Mouse (Mus musculus): ENCODE results near the gene Mroh2b. TPM values are rescaled to one million over a fixed set of nuclear protein-coding genes. Genes with fewer than 3 reads are reported as not detected.

The Mroh2b gene
- polyA plus RNA-seq (2014; fragmentation: Nextera tagmentation; extraction: Ambion mirVana), result not detected in 2 replicates

GRCm38 (mm10) chr15:4898437-4898836 lies at the start of gene Mroh2b:
TSS of gene Mroh2b (plus strand) at chr15:4898737.
- H3K27ac ChIP-seq (ENCODE audit: low read depth, low read length), result no peak within 1 kb of the TSS
- DNase-seq (ENCODE audit: low spot score) (no peak), ATAC-seq (replicated peaks; ENCODE audit: low FRiP score) (no peak)
- H3K4me1 ChIP-seq (replicated peaks; ENCODE audit: control insufficient read depth, insufficient read depth, low read length), result no peaks in the 10 kb centered on the region
- H3K9me3 ChIP-seq (ENCODE audit: control insufficient read depth, low read length), result no peaks in the 10 kb centered on the region
- H3K4me3 ChIP-seq (ENCODE audit: low read depth, low read length), result no peak within 1 kb of the TSS
- H3K36me3 ChIP-seq (ENCODE audit: control insufficient read depth, insufficient read depth, low read length), result no peaks in the 10 kb centered on the region
- 96% methylated on average over 1 of the region's 1 CpGs for WGBS
- H3K9ac ChIP-seq (ENCODE audit: low read depth, low read length), result no peak within 1 kb of the TSS
- no peaks in the 10 kb centered on the region for H3K27me3 ChIP-seq (replicated peaks; ENCODE audit: control insufficient read depth, insufficient read depth, low read length)
- H3K4me2 ChIP-seq, result no peak within 1 kb of the TSS

DNA sequence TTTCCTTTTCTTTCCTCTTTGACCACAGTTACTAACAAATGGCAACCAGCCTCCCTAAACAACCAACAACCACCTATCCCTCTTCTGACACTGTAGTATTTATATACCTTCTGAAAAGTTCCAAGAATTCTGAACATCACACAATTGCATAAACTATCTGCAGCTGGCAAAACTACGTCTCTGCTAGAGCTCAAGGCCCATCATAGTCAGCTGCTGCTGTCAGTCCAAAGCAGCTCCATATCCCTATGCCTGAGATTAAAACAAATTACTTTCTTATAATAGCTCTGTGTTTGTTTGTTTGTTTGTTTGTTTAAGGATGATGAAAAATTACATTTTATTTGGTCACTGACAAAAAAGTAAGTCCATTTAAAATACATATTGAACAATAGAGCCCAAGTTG lies 48.5 kb upstream of the Mroh2b start:
- no peaks in the 10 kb centered on the region for H3K9me3 ChIP-seq (ENCODE audit: control insufficient read depth, low read length)
- H3K4me3 ChIP-seq (ENCODE audit: low read depth, low read length), result no peak overlapping the region
- H3K36me3 ChIP-seq (ENCODE audit: control insufficient read depth, insufficient read depth, low read length), result no peaks in the 10 kb centered on the region
- no peaks in the 10 kb centered on the region for H3K4me1 ChIP-seq (replicated peaks; ENCODE audit: control insufficient read depth, insufficient read depth, low read length)
- no peaks in the 10 kb centered on the region for H3K27me3 ChIP-seq (replicated peaks; ENCODE audit: control insufficient read depth, insufficient read depth, low read length)
- WGBS, result 75% methylated on average over 1 of the region's 1 CpGs
- no peak overlapping the region for H3K27ac ChIP-seq (ENCODE audit: low read depth, low read length)
- no peak overlapping the region for H3K4me2 ChIP-seq
- ATAC-seq (replicated peaks; ENCODE audit: low FRiP score), result no peak
- H3K9ac ChIP-seq (ENCODE audit: low read depth, low read length), result no peak overlapping the region
- no peak for DNase-seq (ENCODE audit: low spot score)

DNA sequence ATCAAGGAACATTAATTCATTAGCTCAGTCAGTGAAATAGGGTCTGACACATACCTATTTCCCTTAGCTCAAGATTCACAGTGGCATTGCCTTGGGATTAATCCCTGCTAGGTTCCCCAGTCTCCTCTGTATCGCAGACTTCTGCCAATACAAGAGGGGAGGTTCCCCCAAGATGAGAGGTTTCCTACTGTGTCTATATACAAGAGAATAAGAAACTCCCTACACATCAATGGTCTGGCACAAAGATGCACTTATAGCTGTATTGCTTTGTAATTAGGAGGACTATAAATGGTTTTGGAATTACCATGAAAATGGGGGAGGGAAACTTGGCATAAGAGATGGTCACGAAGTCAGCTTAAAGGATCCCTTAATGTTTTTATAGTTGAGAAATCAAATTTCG lies 3.6 kb upstream of the Mroh2b start:
- Histone ChIP-seq H3K27ac (ENCODE audit: low read depth, low read length) (no peak overlapping the region), H3K9ac (ENCODE audit: low read depth, low read length) (no peak overlapping the region), H3K27me3 (replicated peaks; ENCODE audit: control insufficient read depth, insufficient read depth, low read length) (no peaks in the 10 kb centered on the region), H3K4me1 (replicated peaks; ENCODE audit: control insufficient read depth, insufficient read depth, low read length) (no peaks in the 10 kb centered on the region), H3K9me3 (ENCODE audit: control insufficient read depth, low read length) (no peaks in the 10 kb centered on the region), H3K4me2 (no peak overlapping the region), H3K36me3 (ENCODE audit: control insufficient read depth, insufficient read depth, low read length) (no peaks in the 10 kb centered on the region), H3K4me3 (ENCODE audit: low read depth, low read length) (no peak overlapping the region)
- DNase-seq (ENCODE audit: low spot score) (no peak), ATAC-seq (replicated peaks; ENCODE audit: low FRiP score) (no peak)
- WGBS, result 77% methylated on average over 3 of the region's 3 CpGs

- DNase-seq (ENCODE audit: low spot score), result no peak
- Histone ChIP-seq H3K36me3 (ENCODE audit: control insufficient read depth, insufficient read depth, low read length) (no peaks in the 10 kb centered on the region), H3K4me1 (replicated peaks; ENCODE audit: control insufficient read depth, insufficient read depth, low read length) (no peaks in the 10 kb centered on the region), H3K4me3 (ENCODE audit: low read depth, low read length) (no peak overlapping the region), H3K4me2 (no peak overlapping the region), H3K9ac (ENCODE audit: low read depth, low read length) (no peak overlapping the region), H3K27ac (ENCODE audit: low read depth, low read length) (no peak overlapping the region), H3K9me3 (ENCODE audit: control insufficient read depth, low read length) (no peaks in the 10 kb centered on the region), H3K27me3 (replicated peaks; ENCODE audit: control insufficient read depth, insufficient read depth, low read length) (no peaks in the 10 kb centered on the region)
- WGBS, result 87% methylated on average over 8 of the region's 8 CpGs
- ATAC-seq (replicated peaks; ENCODE audit: low FRiP score), result no peak
Observed at GRCm38 (mm10) chr15:4934731-4935130, 36.2 kb downstream of the Mroh2b start.

DNA sequence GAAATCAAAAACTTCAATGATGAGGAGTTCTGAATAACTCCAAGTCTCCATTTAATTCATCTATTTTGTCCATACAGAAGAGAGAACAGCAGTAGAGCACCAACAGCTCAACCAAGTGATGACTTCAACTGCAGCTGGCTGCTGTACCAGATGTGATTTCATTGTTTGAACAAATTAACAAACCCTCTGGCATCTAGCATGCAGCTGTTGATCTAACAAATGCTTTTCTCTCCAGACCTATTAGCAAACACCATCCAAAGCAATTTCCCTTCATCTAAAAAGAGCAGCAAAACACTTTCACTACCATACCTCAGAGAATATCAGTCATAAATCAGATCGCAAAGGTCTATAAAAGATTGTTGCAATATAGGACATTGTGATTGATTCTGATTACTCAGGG lies 74.8 kb downstream of the Mroh2b start:
- WGBS, result 90% methylated on average over 1 of the region's 1 CpGs

DNA sequence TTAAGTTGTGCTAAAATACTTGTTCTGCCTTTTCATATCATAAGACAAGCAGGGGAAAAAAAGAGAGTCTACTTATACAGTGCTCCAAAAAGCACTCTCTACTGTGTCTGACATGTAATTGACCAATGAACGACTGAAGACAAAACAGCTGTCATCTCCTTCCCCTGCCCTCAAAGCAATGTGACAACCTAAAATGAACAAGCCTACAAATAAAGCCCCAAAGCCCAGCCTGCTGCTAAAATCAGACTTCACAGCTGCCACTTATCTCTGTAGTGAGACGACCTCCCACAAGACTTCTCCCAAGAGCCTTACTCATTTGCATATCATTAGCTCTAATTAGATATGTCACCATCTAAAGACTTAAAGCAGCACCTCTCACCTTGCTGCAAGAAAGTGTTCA lies 104.4 kb downstream of the Mroh2b start:
- WGBS, result 38% methylated on average over 2 of the region's 2 CpGs

More for the DNA sequence above, 74.8 kb downstream of the Mroh2b start:
- Histone ChIP-seq H3K4me2 (no peak overlapping the region), H3K4me1 (replicated peaks; ENCODE audit: control insufficient read depth, insufficient read depth, low read length) (no peaks in the 10 kb centered on the region), H3K36me3 (ENCODE audit: control insufficient read depth, insufficient read depth, low read length) (no peaks in the 10 kb centered on the region), H3K4me3 (ENCODE audit: low read depth, low read length) (no peak overlapping the region), H3K27me3 (replicated peaks; ENCODE audit: control insufficient read depth, insufficient read depth, low read length) (no peaks in the 10 kb centered on the region), H3K27ac (ENCODE audit: low read depth, low read length) (no peak overlapping the region), H3K9me3 (ENCODE audit: control insufficient read depth, low read length) (no peaks in the 10 kb centered on the region), H3K9ac (ENCODE audit: low read depth, low read length) (no peak overlapping the region)
- DNase-seq (ENCODE audit: low spot score) (no peak), ATAC-seq (replicated peaks; ENCODE audit: low FRiP score) (no peak)

DNA sequence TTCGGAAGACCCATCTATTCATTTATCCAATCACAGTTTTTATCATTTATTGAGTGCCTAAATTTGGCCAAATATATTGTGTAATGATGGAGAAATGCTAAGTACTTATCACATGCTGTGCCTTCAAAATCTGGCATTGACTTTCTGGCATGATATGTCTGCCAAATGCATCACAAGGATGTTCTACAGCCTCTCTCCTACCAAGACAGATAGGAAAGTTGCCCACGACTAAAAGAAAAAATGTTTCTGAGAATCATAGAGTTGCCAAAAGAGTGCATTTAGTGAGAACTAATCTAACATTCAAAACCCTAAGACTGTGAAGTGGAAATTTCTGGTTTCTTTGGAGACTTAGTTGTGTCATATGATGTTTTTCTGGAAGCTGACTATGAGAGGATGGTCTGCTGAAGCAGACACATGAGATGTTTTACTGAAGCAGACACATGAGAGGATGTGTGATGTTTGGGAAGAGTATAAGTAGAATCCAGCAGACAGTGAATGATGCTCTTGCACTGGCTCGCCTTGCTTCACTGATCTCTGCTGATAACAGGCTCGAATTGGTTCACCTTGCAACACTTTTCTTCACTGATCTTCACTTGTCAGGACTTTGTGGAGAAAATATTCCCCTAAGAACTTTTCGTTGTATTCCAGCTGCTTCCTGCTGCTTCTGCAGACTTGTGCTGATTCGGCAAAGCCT lies 105.1 kb downstream of the Mroh2b start:
- Histone ChIP-seq H3K27me3 (replicated peaks; ENCODE audit: control insufficient read depth, insufficient read depth, low read length) (no peaks in the 10 kb centered on the region), H3K9ac (ENCODE audit: low read depth, low read length) (no peak overlapping the region), H3K4me2 (no peak overlapping the region), H3K4me1 (replicated peaks; ENCODE audit: control insufficient read depth, insufficient read depth, low read length) (no peaks in the 10 kb centered on the region), H3K27ac (ENCODE audit: low read depth, low read length) (no peak overlapping the region), H3K4me3 (ENCODE audit: low read depth, low read length) (no peak overlapping the region), H3K36me3 (ENCODE audit: control insufficient read depth, insufficient read depth, low read length) (no peaks in the 10 kb centered on the region), H3K9me3 (ENCODE audit: control insufficient read depth, low read length) (no peaks in the 10 kb centered on the region)
- DNase-seq (ENCODE audit: low spot score) (no peak), ATAC-seq (replicated peaks; ENCODE audit: low FRiP score) (no peak)
- 62% methylated on average over 6 of the region's 6 CpGs for WGBS

More for the DNA sequence above, 104.4 kb downstream of the Mroh2b start:
- no peak overlapping the region for H3K27ac ChIP-seq (ENCODE audit: low read depth, low read length)
- ATAC-seq (replicated peaks; ENCODE audit: low FRiP score) (no peak), DNase-seq (ENCODE audit: low spot score) (no peak)
- H3K4me1 ChIP-seq (replicated peaks; ENCODE audit: control insufficient read depth, insufficient read depth, low read length), result no peaks in the 10 kb centered on the region
- H3K9ac ChIP-seq (ENCODE audit: low read depth, low read length), result no peak overlapping the region
- no peaks in the 10 kb centered on the region for H3K27me3 ChIP-seq (replicated peaks; ENCODE audit: control insufficient read depth, insufficient read depth, low read length)
- H3K9me3 ChIP-seq (ENCODE audit: control insufficient read depth, low read length), result no peaks in the 10 kb centered on the region
- H3K36me3 ChIP-seq (ENCODE audit: control insufficient read depth, insufficient read depth, low read length), result no peaks in the 10 kb centered on the region
- no peak overlapping the region for H3K4me3 ChIP-seq (ENCODE audit: low read depth, low read length)
- no peak overlapping the region for H3K4me2 ChIP-seq

- H3K9ac ChIP-seq (ENCODE audit: low read depth, low read length), result no peak overlapping the region
- H3K4me1 ChIP-seq (replicated peaks; ENCODE audit: control insufficient read depth, insufficient read depth, low read length), result no peaks in the 10 kb centered on the region
- ATAC-seq (replicated peaks; ENCODE audit: low FRiP score) (no peak), DNase-seq (ENCODE audit: low spot score) (no peak)
- WGBS, result 69% methylated on average over 11 of the region's 11 CpGs
- no peak overlapping the region for H3K4me2 ChIP-seq
- H3K27ac ChIP-seq (ENCODE audit: low read depth, low read length), result no peak overlapping the region
- no peak overlapping the region for H3K4me3 ChIP-seq (ENCODE audit: low read depth, low read length)
- no peaks in the 10 kb centered on the region for H3K9me3 ChIP-seq (ENCODE audit: control insufficient read depth, low read length)
- H3K36me3 ChIP-seq (ENCODE audit: control insufficient read depth, insufficient read depth, low read length), result no peaks in the 10 kb centered on the region
- H3K27me3 ChIP-seq (replicated peaks; ENCODE audit: control insufficient read depth, insufficient read depth, low read length), result no peaks in the 10 kb centered on the region
Observed at GRCm38 (mm10) chr15:5009644-5010107, 111.1 kb downstream of the Mroh2b start.

Data from liver, embryonic 11.5 days (tissue).